Mouse (Mus musculus): ENCODE measurements at regions not wholly inside any gene's neighbourhood (a gene's known extent, or its start where the extent isn't known, plus 50 kb on each side); places are given as distances from the start of the nearest gene placed in this dataset.

DNA sequence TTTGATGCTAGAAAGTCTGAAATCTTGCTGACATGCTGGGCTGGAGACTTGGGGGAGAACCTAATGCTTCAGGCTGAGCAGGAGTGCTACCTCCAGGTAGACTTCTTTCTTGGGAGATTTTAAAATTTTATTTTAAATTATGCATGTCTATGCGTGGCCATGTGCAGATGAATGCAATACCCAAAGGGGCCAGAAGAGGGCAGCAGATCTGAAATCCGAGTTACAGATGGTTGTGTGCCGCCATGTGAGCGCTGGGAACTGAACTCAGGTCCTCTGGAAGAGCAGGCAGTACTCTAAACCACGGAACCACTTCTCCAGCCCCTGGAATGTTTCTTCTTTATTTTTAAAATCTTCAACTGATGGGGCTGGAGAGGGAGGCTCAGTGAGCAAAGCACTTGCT, 135.8 kb downstream of the Slc4a3 start:
- DNase-seq (ENCODE audit: low read depth, low spot score), result no peak

DNA sequence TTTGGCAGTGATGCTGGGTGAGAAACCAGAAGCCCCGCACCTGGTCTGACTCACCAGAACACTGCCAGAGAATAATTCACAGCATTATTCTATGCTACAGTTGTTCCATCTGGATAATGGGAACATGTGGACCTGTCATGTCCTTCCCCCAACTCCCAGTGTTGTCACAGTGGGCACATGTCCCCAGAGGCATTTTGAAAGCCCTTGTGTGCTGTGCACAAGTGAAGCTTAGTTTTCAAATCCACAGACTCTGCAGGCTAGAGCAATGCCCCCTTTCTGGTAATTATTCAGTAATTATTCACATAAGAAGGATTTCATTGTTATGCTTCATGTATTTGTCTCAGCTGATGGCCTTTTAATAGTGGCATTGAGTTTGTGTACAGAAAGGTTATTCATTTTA, 146.7 kb downstream of the Slc4a3 start:
- no peak for DNase-seq (ENCODE audit: low read depth, low spot score)

DNA sequence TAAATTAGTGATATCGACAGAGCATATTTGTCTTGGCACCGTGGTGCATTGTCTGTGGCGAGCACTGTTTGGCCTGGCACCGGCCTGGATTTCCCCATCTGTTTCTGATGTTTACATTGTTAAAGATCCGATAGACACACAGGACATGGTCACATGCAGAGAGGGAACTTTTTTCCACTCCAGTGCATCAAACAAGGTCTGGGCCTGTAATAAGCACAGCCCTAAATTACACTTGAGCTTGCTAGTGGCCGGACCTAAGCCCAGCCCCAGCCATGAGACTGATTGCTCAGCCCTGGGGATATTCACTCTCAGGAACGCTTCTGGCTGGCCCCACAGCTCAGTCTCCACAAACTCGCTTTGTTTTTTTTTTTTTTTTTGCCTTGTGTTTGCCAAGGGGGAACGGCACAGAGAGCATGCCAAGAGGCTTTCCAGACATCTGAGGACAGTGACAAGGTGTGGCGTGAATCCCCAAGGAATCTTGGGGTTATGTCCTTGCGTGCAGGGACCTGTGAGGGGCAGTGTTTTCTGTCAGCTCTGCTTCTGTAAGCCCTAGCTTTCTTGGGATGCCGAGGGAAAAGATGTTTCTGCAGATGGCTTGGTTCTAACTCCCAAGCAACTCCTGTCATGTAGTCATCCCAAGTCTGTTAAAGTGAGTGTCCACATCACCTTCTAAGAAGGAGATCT, 147.3 kb downstream of the Slc4a3 start:
- DNase-seq (ENCODE audit: low read depth, low spot score), result no peak

DNA sequence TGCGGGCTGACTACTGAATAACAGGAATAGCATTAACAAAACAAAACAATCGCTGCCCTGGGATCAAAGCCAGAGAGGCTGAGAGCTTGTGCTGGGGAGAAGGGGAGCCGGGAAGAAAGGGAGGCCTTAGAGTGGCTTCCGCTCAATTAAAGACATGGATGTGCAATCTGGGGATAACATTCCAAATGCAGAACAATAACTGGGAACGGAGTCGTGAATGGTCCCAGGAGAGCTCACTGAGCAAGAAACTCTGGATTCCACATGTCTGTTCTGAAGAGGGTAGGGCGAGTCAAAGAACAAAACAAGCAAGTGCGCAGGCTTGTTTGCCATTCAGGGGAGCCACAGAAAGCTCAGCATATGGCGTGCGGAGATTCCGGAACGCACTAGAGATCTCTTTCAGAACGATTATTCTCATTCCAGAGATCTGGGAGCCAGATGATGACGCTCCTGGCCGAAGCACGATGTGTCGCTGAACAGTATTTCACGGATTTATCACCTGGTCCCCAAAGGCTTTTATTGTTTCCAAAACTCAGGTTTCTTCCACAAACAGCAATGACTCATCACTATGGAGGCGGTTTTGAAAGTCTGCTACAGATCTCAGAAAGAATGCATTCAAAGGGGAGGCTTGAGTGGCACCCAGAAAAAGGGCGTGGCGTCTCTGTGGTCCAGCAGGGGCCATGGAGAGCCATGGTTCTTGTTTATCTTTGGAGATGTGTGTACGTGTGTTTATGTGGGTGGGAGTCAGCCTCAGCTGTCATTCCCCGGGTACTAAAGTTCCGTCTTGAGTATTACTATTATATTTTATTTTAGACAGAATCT, 159.0 kb downstream of the Slc4a3 start:
- no peak for DNase-seq (ENCODE audit: low read depth, low spot score)

DNA sequence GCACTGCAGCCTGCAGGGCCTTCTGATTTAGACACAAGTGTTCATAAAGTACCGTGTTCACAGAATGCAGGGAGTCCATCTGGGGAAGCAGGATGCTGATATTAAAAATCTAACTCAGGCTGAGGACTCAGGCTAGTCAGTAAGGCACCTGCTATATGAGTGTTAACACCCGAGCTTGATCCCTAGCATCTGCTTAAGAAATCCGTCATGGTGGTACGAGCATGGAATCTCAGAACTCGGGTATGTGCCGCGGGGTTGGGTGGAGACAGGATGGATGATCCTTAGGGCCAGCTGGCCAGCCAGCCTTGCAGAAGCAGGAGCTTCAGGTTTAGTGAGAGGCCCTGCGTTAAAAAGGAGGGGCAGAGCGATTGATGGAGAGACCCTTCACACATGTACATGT, 160.1 kb downstream of the Slc4a3 start:
- no peak for DNase-seq (ENCODE audit: low read depth, low spot score)

DNA sequence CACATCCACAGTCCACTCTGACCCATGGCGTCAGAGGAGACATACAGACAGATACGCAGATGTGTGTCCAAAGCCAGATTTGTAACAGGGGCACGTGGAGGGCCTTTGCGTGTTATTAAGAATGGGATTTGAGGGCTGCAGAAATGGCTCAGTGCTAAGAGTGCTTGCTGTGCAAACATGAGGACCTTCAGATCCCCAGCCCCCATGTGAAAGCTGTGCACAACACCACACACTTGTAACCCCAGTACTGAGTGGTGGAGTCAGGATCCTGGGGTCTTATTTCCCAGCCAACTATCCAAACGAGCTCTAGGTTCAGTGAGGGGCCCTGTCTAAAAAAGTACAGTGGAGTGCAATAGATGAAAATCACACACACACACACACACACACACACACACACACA, 177.4 kb downstream of the Slc4a3 start:
- DNase-seq (ENCODE audit: low read depth, low spot score), result no peak

DNA sequence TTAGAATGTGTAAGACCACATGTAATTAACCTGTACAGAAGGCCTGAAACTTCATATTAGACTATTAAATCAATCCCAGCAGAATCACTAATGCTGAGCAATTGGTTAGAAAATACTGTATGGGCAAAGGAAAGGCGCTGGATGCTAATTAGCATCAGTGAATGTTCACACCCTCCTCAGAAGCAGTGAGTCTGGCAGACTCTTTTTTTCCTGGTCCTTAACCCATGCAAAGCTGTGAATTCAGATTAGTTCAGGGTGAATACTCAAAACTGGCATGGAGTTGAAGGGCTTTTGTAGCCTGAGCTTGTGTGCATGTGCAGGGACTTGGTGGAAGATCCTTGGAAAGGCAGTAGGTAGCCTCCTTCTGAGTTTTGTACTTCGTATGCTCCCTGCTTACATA, 179.3 kb downstream of the Slc4a3 start:
- DNase-seq (ENCODE audit: low read depth, low spot score), result no peak

DNA sequence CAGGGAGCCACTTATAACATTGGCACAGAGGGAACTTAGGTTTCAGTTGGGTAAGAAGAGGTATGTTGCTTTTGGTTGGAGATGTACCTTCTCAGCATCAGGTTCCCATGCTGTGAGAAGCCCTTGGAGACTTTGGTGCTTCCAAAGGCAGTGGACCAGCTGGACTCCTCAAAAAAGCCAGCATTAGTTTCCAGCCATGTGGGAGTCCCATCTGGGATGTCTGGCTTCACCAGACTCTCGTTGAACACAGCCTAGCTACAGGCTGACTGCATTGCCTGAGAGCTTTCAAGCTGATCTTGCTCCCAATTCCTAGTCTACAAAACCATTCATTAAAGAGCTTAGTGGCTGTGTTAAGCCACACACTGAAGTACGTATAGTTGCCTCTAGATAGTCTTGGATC, 182.8 kb downstream of the Slc4a3 start:
- DNase-seq (ENCODE audit: low read depth, low spot score), result no peak

DNA sequence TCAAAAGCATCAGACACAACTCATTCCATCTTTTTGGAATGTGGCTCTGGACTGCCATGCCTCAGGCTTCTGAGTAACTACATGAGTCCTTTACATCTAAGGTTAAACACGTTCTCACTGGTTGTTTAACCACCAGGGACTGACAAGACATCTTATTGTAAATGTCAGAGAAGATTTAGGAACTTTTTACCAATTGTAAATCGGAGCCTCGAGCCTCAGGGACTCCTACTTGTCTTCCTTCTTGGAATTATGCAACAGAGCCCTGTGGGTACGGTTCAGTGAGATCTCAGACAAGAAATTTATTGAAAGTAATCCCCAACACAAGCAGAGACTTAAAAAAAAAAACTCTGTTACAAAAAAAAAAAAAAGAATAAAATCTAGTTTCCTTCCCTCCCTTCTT, 187.7 kb downstream of the Slc4a3 start:
- no peak for DNase-seq (ENCODE audit: low read depth, low spot score)

DNA sequence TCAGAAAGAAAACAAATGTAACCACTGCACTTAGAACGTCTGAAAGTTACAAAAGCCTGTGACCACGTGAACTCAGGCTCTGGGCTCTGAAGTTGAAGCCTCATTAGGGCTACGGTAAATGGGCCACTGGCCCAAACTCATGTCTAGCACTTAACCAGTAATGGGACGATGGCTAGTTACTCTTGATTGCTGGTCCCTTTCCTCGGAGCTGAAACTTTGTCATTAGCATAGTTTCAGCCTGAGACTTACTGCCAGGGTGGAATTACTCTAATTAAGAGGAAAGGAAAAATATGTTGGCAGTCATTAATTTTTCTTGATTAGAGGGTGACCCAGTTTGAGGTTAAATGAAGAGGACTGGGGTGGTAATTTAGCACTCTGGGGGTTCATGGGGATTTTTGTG, 192.6 kb downstream of the Slc4a3 start:
- no peak for DNase-seq (ENCODE audit: low read depth, low spot score)

DNA sequence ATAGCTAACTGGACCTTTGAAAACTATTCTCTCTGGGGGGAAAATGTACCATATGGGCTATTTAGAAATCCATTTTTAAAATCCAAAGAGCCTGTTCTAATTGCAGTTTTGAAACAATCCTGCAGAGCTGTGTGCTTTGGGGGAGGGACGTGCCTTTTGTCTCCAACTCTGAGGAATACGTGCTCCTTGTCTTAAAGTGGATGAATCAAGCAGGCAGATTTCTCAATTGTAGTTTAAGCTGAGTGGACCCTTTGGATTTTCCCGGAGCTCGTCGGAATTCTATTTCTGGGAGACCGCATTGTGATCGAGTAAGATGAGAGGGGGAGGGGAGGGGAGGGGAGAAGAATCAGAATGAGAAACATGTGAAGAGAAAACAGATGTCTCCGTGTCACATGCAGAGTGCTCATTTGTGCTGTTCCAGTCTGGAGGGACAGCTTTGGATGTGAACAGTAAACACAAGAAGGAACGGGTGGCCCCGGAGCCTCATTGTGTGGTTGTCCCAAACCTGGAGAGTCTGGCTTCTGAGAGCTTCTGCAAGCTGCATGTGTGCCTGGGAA, 203.7 kb downstream of the Slc4a3 start:
- no peak for DNase-seq (ENCODE audit: low read depth, low spot score)

DNA sequence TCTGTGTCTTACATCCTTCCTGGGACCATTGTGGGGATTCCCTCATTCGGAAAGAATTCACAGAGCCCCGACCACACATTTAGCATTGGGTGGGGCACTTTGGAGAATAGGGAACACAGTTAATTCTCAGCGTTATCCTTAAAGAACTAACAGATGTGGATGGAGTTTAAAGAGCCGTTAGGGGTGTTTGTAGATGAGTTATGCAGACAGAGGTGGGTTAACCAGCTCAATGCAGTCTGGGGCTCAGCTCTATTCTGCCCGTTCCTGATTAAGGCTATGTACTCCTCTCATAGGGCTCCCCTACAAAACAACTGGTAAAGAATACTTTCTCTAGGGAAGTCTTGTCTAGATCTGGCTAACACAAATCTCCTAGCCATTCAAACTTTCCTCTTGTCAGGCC, 226.1 kb downstream of the Slc4a3 start:
- no peak for DNase-seq (ENCODE audit: low read depth, low spot score)

DNA sequence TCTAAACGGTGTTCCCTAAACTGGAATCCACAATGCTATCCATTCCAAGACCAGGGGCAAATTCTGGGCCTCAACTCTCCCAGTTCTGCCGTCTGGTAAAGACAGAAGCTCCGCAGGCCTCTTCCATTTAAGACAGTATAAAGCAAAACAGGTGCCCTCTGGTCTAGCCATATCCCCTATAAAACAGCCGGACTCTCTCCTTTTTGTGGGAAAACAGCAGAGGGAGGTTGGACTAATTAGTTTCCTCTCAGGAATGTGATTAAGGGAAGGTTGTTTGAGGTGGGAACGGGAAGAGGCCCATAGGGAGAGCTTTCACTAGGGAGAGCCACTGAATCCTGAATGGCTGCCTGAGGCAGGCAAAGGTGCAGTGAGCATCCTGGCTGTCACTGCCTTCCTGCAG, 226.9 kb downstream of the Slc4a3 start:
- DNase-seq (ENCODE audit: low read depth, low spot score), result no peak

DNA sequence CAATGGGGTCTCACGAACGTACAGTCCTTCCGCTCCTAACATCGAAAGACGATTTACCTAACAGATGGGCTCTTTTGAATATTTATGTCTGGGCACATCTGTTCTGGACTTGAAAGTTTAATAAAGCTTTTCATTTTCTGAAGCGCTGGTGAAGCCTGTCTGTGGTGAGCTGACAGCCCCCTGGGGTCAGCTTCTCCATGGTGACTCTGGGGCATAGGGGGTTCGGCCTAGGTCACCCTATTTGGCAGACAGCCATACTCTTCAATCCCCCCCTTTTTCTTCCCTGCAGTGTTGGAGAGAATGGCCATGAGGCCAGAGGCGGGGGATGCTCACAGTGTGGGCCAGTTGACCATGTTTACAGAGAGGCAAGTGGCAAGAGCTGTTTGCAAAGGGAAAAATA, 232.8 kb downstream of the Slc4a3 start:
- no peak for DNase-seq (ENCODE audit: low read depth, low spot score)

DNA sequence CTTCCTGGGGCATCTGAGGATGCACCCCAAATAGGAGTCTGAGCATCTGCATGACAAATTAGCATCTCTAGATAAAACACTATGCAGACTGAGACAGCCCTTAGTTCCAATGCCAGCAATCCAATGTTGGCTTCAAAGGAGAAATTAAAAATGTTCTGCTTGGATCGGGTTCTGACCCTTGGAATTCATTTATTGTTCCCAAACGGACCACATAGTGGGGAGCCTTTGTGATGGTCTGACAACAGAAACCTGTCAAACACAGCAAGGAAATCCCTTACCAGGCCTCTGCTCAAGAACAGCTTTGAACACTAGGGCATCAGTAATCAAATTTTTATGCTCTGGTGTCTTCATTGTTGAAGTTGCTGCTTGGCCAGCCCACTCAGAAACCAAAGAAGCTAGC, 237.1 kb downstream of the Slc4a3 start:
- no peak for DNase-seq (ENCODE audit: low read depth, low spot score)

DNA sequence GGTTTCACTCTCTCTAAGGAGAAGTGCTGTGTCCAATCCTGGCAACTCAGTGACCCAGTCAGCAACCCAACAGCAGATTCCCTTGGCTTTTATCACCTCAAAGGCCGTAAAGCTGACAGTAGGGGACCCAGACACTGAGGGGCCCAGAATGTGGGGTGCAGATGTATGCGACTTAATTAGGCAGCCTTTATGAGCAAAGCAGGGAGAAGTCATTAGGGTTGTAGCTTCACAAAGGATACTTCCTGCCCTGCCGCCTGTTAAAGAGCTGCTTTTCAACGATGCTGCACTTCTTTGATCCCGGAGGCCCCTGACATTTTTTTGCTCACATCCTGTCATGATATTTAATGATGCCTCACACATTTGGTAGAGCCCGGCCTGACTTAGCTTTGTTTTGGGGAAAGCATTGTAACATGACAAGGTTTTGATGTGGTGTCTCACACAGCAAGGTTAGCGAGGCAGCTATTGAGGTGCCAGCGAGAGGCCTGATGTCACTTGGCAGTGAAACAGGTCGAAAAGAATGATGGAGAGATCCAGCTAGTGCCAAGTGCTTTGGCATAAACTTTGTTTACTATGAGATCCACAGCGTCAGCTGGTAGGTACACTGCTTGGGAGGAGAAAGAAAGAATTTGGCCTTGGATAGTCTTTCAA, 240.2 kb downstream of the Slc4a3 start:
- DNase-seq (ENCODE audit: low read depth, low spot score), result no peak

DNA sequence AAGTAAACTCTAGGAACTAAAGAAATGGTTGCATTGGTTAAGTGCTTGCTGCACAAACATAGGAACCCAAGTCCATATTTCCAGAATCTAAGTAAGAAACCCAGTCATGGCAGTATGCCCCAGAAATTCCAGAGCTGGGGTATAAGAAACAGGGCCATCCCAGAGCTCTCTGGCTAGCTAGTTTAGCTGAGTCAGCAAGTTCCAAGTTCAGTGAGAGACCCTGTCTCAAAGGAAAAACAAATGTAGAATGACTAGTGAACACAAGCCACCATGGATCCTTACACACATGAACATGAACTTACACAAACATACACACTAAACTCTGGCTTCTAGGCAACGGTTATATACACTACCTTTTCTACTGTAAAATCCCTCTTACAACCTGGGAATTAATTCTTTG, 245.4 kb downstream of the Slc4a3 start:
- no peak for DNase-seq (ENCODE audit: low read depth, low spot score)

DNA sequence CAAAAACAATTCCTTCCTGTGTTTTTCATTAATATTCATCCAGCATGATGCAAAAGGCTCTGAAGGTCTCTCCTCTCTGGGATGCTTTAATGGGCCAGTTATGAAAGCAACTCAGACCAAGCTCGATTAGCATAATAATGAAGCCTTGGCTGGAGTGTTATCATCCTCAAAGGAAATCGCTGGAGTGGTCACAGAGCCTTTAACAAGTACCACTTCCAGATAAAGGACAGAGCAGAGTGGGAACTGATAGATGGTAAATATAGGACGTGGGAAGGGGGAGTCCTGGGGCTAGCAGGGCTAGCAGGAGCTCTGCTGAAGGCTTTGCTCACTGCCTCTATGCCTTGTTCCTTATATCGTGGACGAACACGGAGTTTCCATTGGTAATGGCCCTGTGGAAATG, 251.7 kb downstream of the Slc4a3 start:
- no peak for DNase-seq (ENCODE audit: low read depth, low spot score)

DNA sequence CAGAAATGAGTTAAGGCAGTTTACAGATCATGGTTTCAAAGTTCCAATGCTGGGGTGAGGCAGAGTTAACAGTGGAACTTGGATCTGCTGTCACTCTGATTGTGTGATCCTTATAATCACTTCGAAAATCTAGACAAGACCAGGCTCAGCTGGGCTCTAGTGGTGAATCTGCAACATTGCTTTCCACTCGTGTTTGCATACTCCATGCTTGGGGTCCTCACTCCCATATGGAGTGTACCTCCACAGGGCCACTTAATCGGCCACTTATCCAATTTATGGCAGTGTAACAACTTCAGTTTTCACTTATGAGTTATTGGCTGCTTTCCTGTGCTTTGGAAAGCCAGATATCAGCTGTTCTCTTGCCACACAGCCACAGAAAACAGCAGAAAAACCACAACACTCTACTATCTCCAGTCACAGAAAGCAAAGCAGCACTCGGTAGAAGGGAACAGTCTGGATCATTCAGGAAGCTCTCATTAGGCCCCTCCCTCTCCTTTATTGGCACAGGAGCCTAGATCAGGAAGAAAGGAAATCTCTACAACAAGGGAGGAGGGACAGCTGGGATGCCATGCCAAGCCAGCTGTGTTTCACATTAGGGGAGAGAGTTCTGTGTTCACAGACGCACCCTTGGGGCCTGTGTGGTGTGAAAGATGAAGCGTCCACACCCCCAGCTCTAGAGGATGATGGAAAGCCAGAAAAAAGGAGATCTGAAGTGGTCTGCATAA, 252.5 kb downstream of the Slc4a3 start:
- no peak for DNase-seq (ENCODE audit: low read depth, low spot score)

DNA sequence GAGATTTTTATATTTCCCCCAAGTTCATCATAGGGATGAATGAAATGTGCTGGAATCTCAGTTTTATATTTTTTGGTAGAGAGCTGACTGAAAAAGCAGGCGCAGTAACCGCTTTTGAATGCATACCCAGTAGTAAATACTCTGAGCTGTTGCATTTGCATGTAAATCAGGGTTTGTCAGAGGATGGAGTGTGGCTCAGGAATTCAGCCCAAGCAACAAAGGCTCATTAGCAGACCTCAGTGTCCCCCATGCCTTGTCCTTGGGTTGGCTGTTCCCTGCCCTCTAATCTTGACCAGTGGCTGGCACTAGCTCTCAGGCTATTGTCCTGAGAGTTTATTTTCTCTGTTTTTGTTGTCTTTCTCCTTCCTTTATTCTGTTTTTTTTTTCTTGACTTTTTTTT, 258.4 kb downstream of the Slc4a3 start:
- no peak for DNase-seq (ENCODE audit: low read depth, low spot score)

DNA sequence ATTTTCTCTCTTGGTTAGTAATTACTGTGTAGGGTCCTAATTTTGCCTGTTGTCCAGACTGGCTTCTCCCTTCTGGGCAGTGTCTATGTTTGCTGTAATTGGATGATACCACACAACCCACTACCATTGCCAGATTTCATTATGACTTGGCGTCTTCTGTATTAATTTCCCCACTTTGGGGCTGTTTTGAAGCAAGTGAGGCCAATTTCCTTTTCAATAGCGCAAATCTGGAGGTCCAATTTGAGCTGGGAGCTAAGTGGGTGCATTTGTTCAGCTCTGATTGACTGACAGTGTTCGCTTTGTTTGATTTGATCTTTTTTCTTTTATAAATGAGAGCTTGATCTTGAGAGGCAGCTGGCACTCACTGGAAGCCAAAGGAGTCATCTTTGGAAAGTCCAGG, 266.4 kb downstream of the Slc4a3 start:
- DNase-seq (ENCODE audit: low read depth, low spot score), result no peak

DNA sequence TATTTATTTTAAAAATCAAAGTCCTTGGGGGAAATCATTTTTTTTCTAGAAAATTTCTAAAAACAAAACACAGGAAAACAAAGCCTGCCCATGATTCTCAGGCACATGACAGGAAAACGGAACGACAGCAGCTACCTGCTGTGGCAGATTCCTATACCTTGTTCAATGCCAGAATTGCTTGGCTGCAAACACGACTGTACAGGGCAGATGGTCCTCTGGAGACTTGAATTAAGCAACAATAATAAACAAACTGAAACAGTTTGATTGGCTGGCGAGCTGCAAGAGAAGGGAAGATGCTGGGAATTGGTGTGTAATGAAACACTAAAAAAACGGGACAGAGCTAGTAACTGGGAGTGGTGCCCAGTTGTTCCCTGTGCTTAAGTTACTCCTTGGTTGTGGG, 280.1 kb downstream of the Slc4a3 start:
- no peak for DNase-seq (ENCODE audit: low read depth, low spot score)
